Mouse (Mus musculus) stomach, embryonic 15.5 days (tissue): ENCODE data around the gene Ddx23. TPM values are rescaled to one million over a fixed set of nuclear protein-coding genes. Genes with fewer than 3 reads are reported as not detected.
A peak's percentile ranks its signal among the peaks of the same experiment; 100 is the strongest.

Source experiments
- ATAC-seq: fragments of 200-750 bp; cut with Nextera tagmentation; 2 replicates; pipeline ENCODE4 v1.8.0; 2017; ENCODE audit warnings: low read depth, moderate number of reproducible peaks, moderate TSS enrichment; ENCODE audit not compliant: insufficient read depth, low FRiP score
- H3K27ac ChIP-seq: fragments of 300-500 bp; sonication (generic); 2 replicates; pipeline ENCODE4 v1.5.1; 2015; ENCODE audit warnings: mild to moderate bottlenecking, inconsistent platforms
- H3K27me3 ChIP-seq: fragments of 300-500 bp; sonication (generic); replicated peaks from 2 replicates; pipeline ENCODE4 v1.6.1; 2015; ENCODE audit warnings: inconsistent platforms
- H3K36me3 ChIP-seq: fragments of 300-500 bp; sonication (generic); 2 replicates; pipeline ENCODE4 v1.6.1; 2015; ENCODE audit warnings: inconsistent platforms
- H3K4me1 ChIP-seq: fragments of 300-500 bp; sonication (generic); 2 replicates; pipeline ENCODE4 v1.6.1; 2015; ENCODE audit warnings: inconsistent platforms
- H3K4me2 ChIP-seq: fragments of 300-500 bp; sonication (generic); 2 replicates; pipeline ENCODE4 v1.6.1; 2015; ENCODE audit warnings: mild to moderate bottlenecking, inconsistent platforms
- H3K4me3 ChIP-seq: fragments of 300-500 bp; sonication (generic); replicated peaks from 2 replicates; pipeline ENCODE4 v1.5.1; 2015; ENCODE audit warnings: inconsistent platforms
- H3K9ac ChIP-seq: fragments of 300-500 bp; sonication (generic); 2 replicates; pipeline ENCODE4 v1.6.1; 2015; ENCODE audit warnings: inconsistent platforms
- H3K9me3 ChIP-seq: fragments of 300-500 bp; sonication (generic); 2 replicates; pipeline ENCODE4 v1.6.1; 2016; ENCODE audit warnings: inconsistent platforms
- WGBS: fragments of 180-500 bp; shearing (Covaris S2); methylation state at CpG from one replicate; pipeline ENCODE4 v1.1.7; 2015; 5-methylcytosine and 5-hydroxymethylcytosine counted together
- polyA plus RNA-seq: library from polyadenylated mRNA; unstranded; fragments of >200 nt; fragmentation: Nextera tagmentation; extraction: Ambion mirVana; gene quantifications from 2 replicates; pipeline ENCODE4 v1.2.1, GENCODE M21; 2015

The Ddx23 gene
- polyA plus RNA-seq, 1 experiment from 2014 or later, result 26.8 TPM

GRCm38 (mm10) chr15:98644406-98644805, 18.3 kb downstream of the Ddx23 start:
- WGBS, result 85% methylated on average over 12 of the region's 12 CpGs

GRCm38 (mm10) chr15:98640157-98640556, 22.5 kb downstream of the Ddx23 start:
- Histone ChIP-seq H3K27ac (no peak overlapping the region), H3K4me3 (no peak overlapping the region), H3K27me3 (no peaks in the 10 kb centered on the region), H3K9ac (no peak overlapping the region), H3K4me1 (peaks cover 11% of the 10 kb centered on the region), H3K4me2 (no peak overlapping the region), H3K9me3 (no peaks in the 10 kb centered on the region), H3K36me3 (peaks cover 32% of the 10 kb centered on the region; the same call in 1 of the 2 replicates)
- 27% methylated on average over 8 of the region's 8 CpGs for WGBS
- ATAC-seq, result peak; percentile 68; the same call in 1 of the 2 replicates

More at GRCm38 (mm10) chr15:98644406-98644805, 18.3 kb downstream of the Ddx23 start:
- no peak for ATAC-seq
- Histone ChIP-seq H3K4me1 (no peaks in the 10 kb centered on the region), H3K4me2 (no peak overlapping the region), H3K4me3 (no peak overlapping the region), H3K27me3 (no peaks in the 10 kb centered on the region), H3K9me3 (no peaks in the 10 kb centered on the region), H3K27ac (no peak overlapping the region), H3K36me3 (peaks cover 71% of the 10 kb centered on the region), H3K9ac (no peak overlapping the region)

DNA sequence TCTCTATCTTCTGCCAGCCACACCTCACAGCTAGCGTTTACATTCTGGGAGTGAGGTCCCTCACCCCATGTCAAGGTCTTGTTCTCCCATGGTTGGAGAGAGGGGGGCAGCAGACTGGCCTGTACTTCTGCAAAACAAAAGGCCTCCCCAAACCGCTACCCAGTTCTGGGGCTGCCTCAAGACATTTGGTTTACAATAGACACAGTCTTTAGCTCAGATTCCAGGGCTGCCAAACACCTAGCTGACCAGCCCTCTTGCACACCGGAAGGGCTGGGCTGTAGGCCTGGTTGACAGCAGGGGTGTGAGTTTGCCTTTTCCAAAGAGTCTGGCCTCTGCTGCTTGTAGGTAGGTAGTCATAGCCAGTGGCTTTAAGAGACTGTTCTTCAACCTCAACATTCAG, 25.5 kb downstream of the Ddx23 start:
- 54% methylated on average over 3 of the region's 3 CpGs for WGBS
- H3K9ac ChIP-seq, result no peak overlapping the region
- no peaks in the 10 kb centered on the region for H3K9me3 ChIP-seq
- peaks cover 33% of the 10 kb centered on the region for H3K4me1 ChIP-seq
- no peak overlapping the region for H3K4me3 ChIP-seq
- H3K36me3 ChIP-seq, result peaks cover 13% of the 10 kb centered on the region; the same call in 1 of the 2 replicates
- no peak overlapping the region for H3K27ac ChIP-seq
- no peak overlapping the region for H3K4me2 ChIP-seq
- no peak for ATAC-seq
- H3K27me3 ChIP-seq, result peaks cover 11% of the 10 kb centered on the region

DNA sequence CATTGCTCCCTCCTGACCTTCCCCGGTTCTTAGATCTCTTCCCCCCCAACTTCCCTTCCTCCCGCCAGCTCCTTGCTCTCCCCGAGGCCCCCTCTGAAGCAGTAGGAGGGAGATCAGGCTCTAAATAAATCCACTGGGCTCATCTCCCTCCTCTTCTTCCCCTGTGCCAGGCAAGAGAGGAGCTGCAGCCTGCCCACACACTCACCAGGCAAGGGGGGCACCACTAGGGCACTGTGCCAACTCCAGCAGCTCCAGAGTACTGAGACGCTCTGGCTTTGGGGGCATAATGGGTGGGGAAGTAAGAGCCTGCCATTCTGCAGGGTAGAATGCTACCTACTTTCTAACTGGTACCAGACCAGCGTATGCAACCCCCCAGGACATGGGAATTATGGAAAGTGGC, 26.2 kb downstream of the Ddx23 start:
- Histone ChIP-seq H3K27me3 (peaks cover 11% of the 10 kb centered on the region), H3K9me3 (no peaks in the 10 kb centered on the region), H3K4me1 (peaks cover 38% of the 10 kb centered on the region), H3K36me3 (0 out of 2 replicates have a peak, but pooled peaks cover 8% of the 10 kb centered on the region), H3K4me3 (no peak overlapping the region), H3K9ac (no peak overlapping the region), H3K4me2 (peak overlapping the region; percentile 94; the same call in 1 of the 2 replicates), H3K27ac (no peak overlapping the region)
- 46% methylated on average over 5 of the region's 5 CpGs for WGBS
- ATAC-seq, result no peak

DNA sequence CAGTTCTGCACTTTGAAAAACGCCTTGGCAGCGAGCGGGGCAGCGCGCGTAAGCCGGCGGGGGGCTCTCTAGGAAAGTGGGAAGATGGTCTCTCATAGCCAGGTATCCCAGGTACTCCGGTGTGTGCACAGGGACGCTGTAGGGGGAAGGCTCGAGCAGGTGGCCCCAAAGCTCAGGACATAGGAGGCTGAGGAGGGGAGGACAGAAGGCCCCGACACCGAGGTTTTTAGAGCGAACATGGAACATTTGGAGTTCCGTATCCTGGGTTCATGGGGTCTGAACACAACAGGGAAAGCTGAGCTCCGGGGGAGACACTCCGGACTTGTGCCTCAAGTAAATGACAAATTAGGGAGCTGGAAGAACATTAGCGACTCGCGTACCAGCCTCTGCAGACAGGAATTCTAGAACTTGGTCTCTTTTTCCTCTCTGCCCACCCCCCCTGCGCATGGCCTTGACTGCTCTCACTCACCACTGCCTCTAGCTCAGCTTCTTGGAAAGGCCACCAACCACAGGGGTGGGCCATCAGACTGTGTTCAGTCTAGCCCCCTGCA, 27.3 kb downstream of the Ddx23 start:
- no peak overlapping the region for H3K27ac ChIP-seq
- H3K9me3 ChIP-seq, result no peaks in the 10 kb centered on the region
- 0 out of 2 replicates have a peak, but pooled peaks cover 4% of the 10 kb centered on the region for H3K36me3 ChIP-seq
- peaks cover 48% of the 10 kb centered on the region for H3K4me1 ChIP-seq
- peak overlapping the region; percentile 60; the same call in 1 of the 2 replicates for H3K9ac ChIP-seq
- peak overlapping the region; percentile 89 for H3K4me3 ChIP-seq
- peaks cover 17% of the 10 kb centered on the region for H3K27me3 ChIP-seq
- WGBS, result 6% methylated on average over 21 of the region's 21 CpGs
- ATAC-seq, result no peak
- H3K4me2 ChIP-seq, result peak overlapping the region; percentile 94

GRCm38 (mm10) chr15:98634541-98635081, 28.1 kb downstream of the Ddx23 start:
- H3K27ac ChIP-seq, result peak overlapping the region; percentile 77
- peak overlapping the region; percentile 60 for H3K9ac ChIP-seq
- H3K4me2 ChIP-seq, result peak overlapping the region; percentile 94
- under 1% methylated on average over 56 of the region's 65 CpGs for WGBS
- H3K27me3 ChIP-seq, result peaks cover 22% of the 10 kb centered on the region
- peak; percentile 51 for ATAC-seq
- no peaks in the 10 kb centered on the region for H3K36me3 ChIP-seq
- H3K4me3 ChIP-seq, result peak overlapping the region; percentile 89
- peaks cover 48% of the 10 kb centered on the region for H3K4me1 ChIP-seq
- no peaks in the 10 kb centered on the region for H3K9me3 ChIP-seq

- Histone ChIP-seq H3K36me3 (no peaks in the 10 kb centered on the region), H3K27me3 (peaks cover 22% of the 10 kb centered on the region), H3K4me1 (peaks cover 54% of the 10 kb centered on the region), H3K9ac (peak overlapping the region; percentile 60), H3K9me3 (no peaks in the 10 kb centered on the region), H3K4me3 (peak overlapping the region; percentile 89), H3K4me2 (peak overlapping the region; percentile 94), H3K27ac (peak overlapping the region; percentile 77; the same call in 1 of the 2 replicates)
- 3% methylated on average over 24 of the region's 25 CpGs for WGBS
- ATAC-seq, result no peak
Measured at GRCm38 (mm10) chr15:98633822-98634470, 28.7 kb downstream of the Ddx23 start.

- no peak for ATAC-seq
Measured at GRCm38 (mm10) chr15:98632921-98633320, 29.8 kb downstream of the Ddx23 start.

DNA sequence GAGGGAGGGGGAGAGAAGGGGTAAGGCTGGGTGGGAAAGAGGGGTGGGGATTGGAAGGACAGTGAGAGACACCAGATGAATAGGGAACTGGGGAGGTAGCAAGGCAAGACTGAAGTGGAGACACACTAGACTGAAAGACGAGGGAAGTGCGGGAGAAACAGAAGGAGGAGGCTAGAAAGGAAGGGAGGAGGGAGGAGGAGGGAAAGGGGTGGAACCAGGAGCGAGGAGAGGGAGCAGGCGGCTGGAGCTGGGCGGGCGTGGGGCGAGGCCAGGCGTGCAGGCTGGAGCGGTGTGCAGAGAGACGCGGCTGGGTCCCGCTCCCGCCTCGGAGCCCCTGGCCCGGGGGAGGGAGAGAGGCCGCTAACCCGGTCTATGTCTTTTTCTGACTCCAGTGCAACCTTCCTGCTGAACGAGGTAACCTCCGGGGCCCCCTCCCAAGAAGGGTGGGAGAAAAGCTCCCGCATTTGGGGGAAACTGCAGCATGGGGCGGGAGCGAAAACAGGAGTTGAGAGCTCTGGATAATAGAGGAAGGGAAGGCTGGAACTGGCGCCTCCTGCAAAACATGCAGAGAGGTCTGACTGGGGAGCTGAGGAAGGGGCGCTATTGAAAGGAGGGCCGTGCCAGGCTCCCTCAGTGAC, 30.5 kb downstream of the Ddx23 start:
- ATAC-seq, result peak; percentile 78
- WGBS, result under 1% methylated on average over 25 of the region's 25 CpGs
- peak overlapping the region; percentile 89 for H3K4me3 ChIP-seq
- peak overlapping the region; percentile 65; the same call in 1 of the 2 replicates for H3K9ac ChIP-seq
- peak overlapping the region; percentile 64 for H3K27ac ChIP-seq
- H3K27me3 ChIP-seq, result peaks cover 22% of the 10 kb centered on the region
- H3K4me1 ChIP-seq, result peaks cover 62% of the 10 kb centered on the region
- H3K36me3 ChIP-seq, result no peaks in the 10 kb centered on the region
- peak overlapping the region; percentile 94 for H3K4me2 ChIP-seq
- no peaks in the 10 kb centered on the region for H3K9me3 ChIP-seq

More at GRCm38 (mm10) chr15:98632921-98633320, 29.8 kb downstream of the Ddx23 start:
- 5% methylated on average over 4 of the region's 4 CpGs for WGBS
- Histone ChIP-seq H3K36me3 (no peaks in the 10 kb centered on the region), H3K9ac (no peak overlapping the region), H3K27me3 (peaks cover 22% of the 10 kb centered on the region), H3K9me3 (no peaks in the 10 kb centered on the region), H3K27ac (no peak overlapping the region; the same call in 1 of the 2 replicates), H3K4me3 (peak overlapping the region; percentile 89), H3K4me2 (peak overlapping the region; percentile 94), H3K4me1 (peaks cover 62% of the 10 kb centered on the region)

GRCm38 (mm10) chr15:98631493-98631892, 31.2 kb downstream of the Ddx23 start:
- Histone ChIP-seq H3K4me3 (peak overlapping the region; percentile 89), H3K27ac (peak overlapping the region; percentile 64), H3K4me2 (peak overlapping the region; percentile 94), H3K27me3 (peaks cover 22% of the 10 kb centered on the region), H3K4me1 (peaks cover 61% of the 10 kb centered on the region), H3K9ac (no peak overlapping the region), H3K9me3 (no peaks in the 10 kb centered on the region), H3K36me3 (no peaks in the 10 kb centered on the region)
- WGBS, result 2% methylated on average over 18 of the region's 18 CpGs
- ATAC-seq, result no peak; the same call in 1 of the 2 replicates

- peak within 1 kb of the TSS; percentile 89 for H3K4me3 ChIP-seq
- ATAC-seq, result no peak
- H3K27me3 ChIP-seq, result peaks cover 22% of the 10 kb centered on the region
- WGBS, result 45% methylated on average over 4 of the region's 4 CpGs
- H3K9ac ChIP-seq, result no peak within 1 kb of the TSS
- H3K27ac ChIP-seq, result peak within 1 kb of the TSS; percentile 64
- no peaks in the 10 kb centered on the region for H3K36me3 ChIP-seq
- peaks cover 55% of the 10 kb centered on the region for H3K4me1 ChIP-seq
- no peaks in the 10 kb centered on the region for H3K9me3 ChIP-seq
- H3K4me2 ChIP-seq, result peak within 1 kb of the TSS; percentile 94
Measured at GRCm38 (mm10) chr15:98630540-98630939, 32.2 kb downstream of the Ddx23 start, which contains the start of gene Cacnb3. Gene Cacnb3 (plus strand): TSS chr15:98630840.
